Mouse (Mus musculus): ENCODE data around the gene Kcna10. TPM values are rescaled to one million over a fixed set of nuclear protein-coding genes. Genes with fewer than 3 reads are reported as not detected.

The Kcna10 gene
- polyA plus RNA-seq, 1 experiment: not detected

GRCm38 (mm10) chr3:107205994-107206393 lies 23.1 kb downstream of the Kcna10 start:
- no peak overlapping the region for H3K27ac ChIP-seq (ENCODE audit: insufficient read depth, low read length)
- H3K27me3 ChIP-seq (ENCODE audit: control insufficient read depth, insufficient read depth, low read length, poor library complexity, severe bottlenecking): no peaks in the 10 kb centered on the region
- H3K4me3 ChIP-seq (ENCODE audit: low read depth, low read length): no peak overlapping the region
- TF ChIP-seq POLR2A (IDR thresholded peaks at IDR 0.05; ENCODE audit: insufficient read depth, low read length) (no peak), CTCF (IDR thresholded peaks at IDR 0.05; ENCODE audit: low read depth, low read length) (peak; percentile 77)
- H3K36me3 ChIP-seq (ENCODE audit: control insufficient read depth, insufficient read depth, low read length, poor library complexity, severe bottlenecking): no peaks in the 10 kb centered on the region
- H3K4me1 ChIP-seq (ENCODE audit: control insufficient read depth, insufficient read depth, low read length): no peaks in the 10 kb centered on the region
- H3K9ac ChIP-seq (ENCODE audit: low read depth, poor library complexity, severe bottlenecking): no peak overlapping the region
- H3K9me3 ChIP-seq (replicated peaks; ENCODE audit: control insufficient read depth, insufficient read depth, low read length, poor library complexity, severe bottlenecking): no peaks in the 10 kb centered on the region

- H3K27ac ChIP-seq (ENCODE audit: insufficient read depth, low read length): no peak overlapping the region
- no peaks in the 10 kb centered on the region for H3K36me3 ChIP-seq (ENCODE audit: control insufficient read depth, insufficient read depth, low read length, poor library complexity, severe bottlenecking)
- no peak overlapping the region for H3K9ac ChIP-seq (ENCODE audit: low read depth, poor library complexity, severe bottlenecking)
- TF ChIP-seq CTCF (IDR thresholded peaks at IDR 0.05; ENCODE audit: low read depth, low read length) (no peak), POLR2A (IDR thresholded peaks at IDR 0.05; ENCODE audit: insufficient read depth, low read length) (no peak), EP300 (IDR thresholded peaks at IDR 0.05; ENCODE audit: insufficient read depth, low read depth, low read length) (no peak)
- no peak overlapping the region for H3K4me3 ChIP-seq (ENCODE audit: low read depth, low read length)
- no peaks in the 10 kb centered on the region for H3K4me1 ChIP-seq (ENCODE audit: control insufficient read depth, insufficient read depth, low read length)
- no peaks in the 10 kb centered on the region for H3K9me3 ChIP-seq (replicated peaks; ENCODE audit: control insufficient read depth, insufficient read depth, low read length, poor library complexity, severe bottlenecking)
- no peaks in the 10 kb centered on the region for H3K27me3 ChIP-seq (ENCODE audit: control insufficient read depth, insufficient read depth, low read length, poor library complexity, severe bottlenecking)
Measured at GRCm38 (mm10) chr3:107206490-107207150, 23.8 kb downstream of the Kcna10 start.

GRCm38 (mm10) chr3:107207625-107208253 lies 24.9 kb downstream of the Kcna10 start:
- Histone ChIP-seq H3K36me3 (ENCODE audit: control insufficient read depth, insufficient read depth, low read length, poor library complexity, severe bottlenecking) (no peaks in the 10 kb centered on the region), H3K27me3 (ENCODE audit: control insufficient read depth, insufficient read depth, low read length, poor library complexity, severe bottlenecking) (no peaks in the 10 kb centered on the region), H3K4me1 (ENCODE audit: control insufficient read depth, insufficient read depth, low read length) (no peaks in the 10 kb centered on the region), H3K9ac (ENCODE audit: low read depth, poor library complexity, severe bottlenecking) (no peak overlapping the region), H3K4me3 (ENCODE audit: low read depth, low read length) (no peak overlapping the region), H3K27ac (ENCODE audit: insufficient read depth, low read length) (no peak overlapping the region), H3K9me3 (replicated peaks; ENCODE audit: control insufficient read depth, insufficient read depth, low read length, poor library complexity, severe bottlenecking) (no peaks in the 10 kb centered on the region)
- TF ChIP-seq EP300 (IDR thresholded peaks at IDR 0.05; ENCODE audit: insufficient read depth, low read depth, low read length): no peak
- TF ChIP-seq POLR2A (IDR thresholded peaks at IDR 0.05; ENCODE audit: insufficient read depth, low read length): no peak
- no peak for TF ChIP-seq CTCF (IDR thresholded peaks at IDR 0.05; ENCODE audit: low read depth, low read length)

- Histone ChIP-seq H3K9ac (ENCODE audit: low read depth, poor library complexity, severe bottlenecking) (no peak overlapping the region), H3K9me3 (replicated peaks; ENCODE audit: control insufficient read depth, insufficient read depth, low read length, poor library complexity, severe bottlenecking) (no peaks in the 10 kb centered on the region), H3K27me3 (ENCODE audit: control insufficient read depth, insufficient read depth, low read length, poor library complexity, severe bottlenecking) (no peaks in the 10 kb centered on the region), H3K36me3 (ENCODE audit: control insufficient read depth, insufficient read depth, low read length, poor library complexity, severe bottlenecking) (no peaks in the 10 kb centered on the region), H3K27ac (ENCODE audit: insufficient read depth, low read length) (no peak overlapping the region), H3K4me1 (ENCODE audit: control insufficient read depth, insufficient read depth, low read length) (no peaks in the 10 kb centered on the region), H3K4me3 (ENCODE audit: low read depth, low read length) (no peak overlapping the region)
- no peak for TF ChIP-seq POLR2A (IDR thresholded peaks at IDR 0.05; ENCODE audit: insufficient read depth, low read length)
Measured at GRCm38 (mm10) chr3:107214606-107215005, 31.8 kb downstream of the Kcna10 start.

- Histone ChIP-seq H3K27ac (ENCODE audit: insufficient read depth, low read length) (no peak overlapping the region), H3K4me3 (ENCODE audit: low read depth, low read length) (no peak overlapping the region), H3K27me3 (ENCODE audit: control insufficient read depth, insufficient read depth, low read length, poor library complexity, severe bottlenecking) (no peaks in the 10 kb centered on the region), H3K36me3 (ENCODE audit: control insufficient read depth, insufficient read depth, low read length, poor library complexity, severe bottlenecking) (no peaks in the 10 kb centered on the region), H3K9ac (ENCODE audit: low read depth, poor library complexity, severe bottlenecking) (no peak overlapping the region), H3K9me3 (replicated peaks; ENCODE audit: control insufficient read depth, insufficient read depth, low read length, poor library complexity, severe bottlenecking) (no peaks in the 10 kb centered on the region), H3K4me1 (ENCODE audit: control insufficient read depth, insufficient read depth, low read length) (no peaks in the 10 kb centered on the region)
- TF ChIP-seq POLR2A (IDR thresholded peaks at IDR 0.05; ENCODE audit: insufficient read depth, low read length) (no peak), EP300 (IDR thresholded peaks at IDR 0.05; ENCODE audit: insufficient read depth, low read depth, low read length) (no peak), CTCF (IDR thresholded peaks at IDR 0.05; ENCODE audit: low read depth, low read length) (no peak)
Measured at GRCm38 (mm10) chr3:107216400-107217100, 33.7 kb downstream of the Kcna10 start.

GRCm38 (mm10) chr3:107217101-107217480 lies 34.2 kb downstream of the Kcna10 start:
- H3K4me1 ChIP-seq (ENCODE audit: control insufficient read depth, insufficient read depth, low read length): no peaks in the 10 kb centered on the region
- no peaks in the 10 kb centered on the region for H3K27me3 ChIP-seq (ENCODE audit: control insufficient read depth, insufficient read depth, low read length, poor library complexity, severe bottlenecking)
- H3K27ac ChIP-seq (ENCODE audit: insufficient read depth, low read length): no peak overlapping the region
- TF ChIP-seq POLR2A (IDR thresholded peaks at IDR 0.05; ENCODE audit: insufficient read depth, low read length) (no peak), CTCF (IDR thresholded peaks at IDR 0.05; ENCODE audit: low read depth, low read length) (no peak), EP300 (IDR thresholded peaks at IDR 0.05; ENCODE audit: insufficient read depth, low read depth, low read length) (no peak)
- no peak overlapping the region for H3K9ac ChIP-seq (ENCODE audit: low read depth, poor library complexity, severe bottlenecking)
- no peak overlapping the region for H3K4me3 ChIP-seq (ENCODE audit: low read depth, low read length)
- H3K9me3 ChIP-seq (replicated peaks; ENCODE audit: control insufficient read depth, insufficient read depth, low read length, poor library complexity, severe bottlenecking): no peaks in the 10 kb centered on the region
- H3K36me3 ChIP-seq (ENCODE audit: control insufficient read depth, insufficient read depth, low read length, poor library complexity, severe bottlenecking): no peaks in the 10 kb centered on the region

Measured in ES-Bruce4 (cell line).